Mouse (Mus musculus): ENCODE measurements around the gene Sept7. TPM values are rescaled to one million over a fixed set of nuclear protein-coding genes. Genes with fewer than 3 reads are reported as not detected.

Sept7 gene
- 272 and 304 TPM in 2 replicates for polyA plus RNA-seq (2016; fragmentation: Nextera tagmentation; extraction: Ambion mirVana)

DNA sequence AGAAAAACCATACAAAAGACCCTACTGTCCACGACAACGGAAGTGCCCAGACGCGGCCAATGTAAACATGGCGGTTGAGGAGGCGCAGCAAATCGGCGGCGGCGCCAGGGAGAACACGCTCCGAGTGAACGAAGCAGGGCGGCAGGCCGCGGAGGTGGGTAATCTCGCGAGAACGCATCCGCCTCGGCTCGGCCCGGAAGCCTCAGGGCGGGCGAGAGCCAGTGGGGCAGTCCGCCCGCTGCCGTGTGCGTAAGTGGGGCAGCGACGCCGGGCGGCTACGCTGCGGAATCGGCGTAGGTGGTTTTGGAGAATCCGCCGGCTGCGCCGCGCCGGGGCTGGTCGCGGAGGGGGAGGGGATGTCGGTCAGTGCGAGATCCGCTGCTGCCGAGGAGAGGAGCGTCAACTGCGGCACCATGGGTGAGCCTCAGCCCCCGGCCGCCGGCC, at the start of gene Sept7:
TSS of gene Sept7 (plus strand) at position 157 of the 444 bp plus-strand sequence.
- 0% methylated on average over 54 of the region's 54 CpGs for WGBS
- Histone ChIP-seq H3K27ac (peak within 1 kb of the TSS; percentile 100), H3K27me3 (no peaks in the 10 kb centered on the region), H3K4me2 (peak within 1 kb of the TSS; percentile 78), H3K9ac (replicated peaks) (peak within 1 kb of the TSS; percentile 97), H3K9me3 (no peaks in the 10 kb centered on the region), H3K36me3 (no peaks in the 10 kb centered on the region), H3K4me1 (replicated peaks) (peaks cover 19% of the 10 kb centered on the region), H3K4me3 (replicated peaks) (peak within 1 kb of the TSS; percentile 97)
- ATAC-seq (ENCODE audit: insufficient number of reproducible peaks, insufficient read depth, low FRiP score, low TSS enrichment, low read depth): peak; percentile 98

DNA sequence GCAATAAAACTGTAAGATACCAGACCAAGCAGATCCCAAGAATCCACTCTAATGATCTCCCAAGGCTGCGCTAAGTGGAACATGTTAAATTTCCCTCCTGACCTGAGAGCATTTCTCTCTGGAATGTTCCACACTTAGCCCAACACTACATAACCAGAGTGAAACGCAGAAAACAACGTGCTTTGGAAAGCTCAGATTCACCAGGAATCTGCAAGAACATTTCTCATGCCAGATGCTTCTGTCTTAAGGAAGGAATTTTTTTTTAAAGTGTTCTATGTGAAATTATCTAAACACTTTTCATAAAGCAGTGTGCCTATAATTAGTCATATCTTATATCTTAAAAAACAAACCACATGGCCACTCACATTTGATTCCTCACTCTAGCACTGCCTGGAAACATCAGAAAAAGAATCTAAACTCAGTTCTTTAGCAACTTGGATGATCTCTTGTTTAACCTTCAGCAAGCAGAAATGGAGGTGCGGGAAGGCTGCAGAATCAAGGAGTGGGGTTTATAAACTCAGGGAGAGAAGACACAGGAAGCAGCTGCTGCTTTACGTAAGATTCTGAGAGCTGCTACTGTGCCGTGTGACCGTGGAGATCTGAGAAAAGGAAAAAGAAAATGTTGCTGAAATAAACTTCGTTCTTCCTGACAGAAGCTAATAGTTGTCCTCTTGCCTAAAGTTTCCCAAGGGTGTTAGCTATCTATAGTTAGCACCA, 44.0 kb upstream of the Sept7 start:
- 0 out of 2 replicates have a peak, but pooled peaks cover 9% of the 10 kb centered on the region for H3K4me1 ChIP-seq (replicated peaks)
- no peak for ATAC-seq (ENCODE audit: insufficient number of reproducible peaks, insufficient read depth, low FRiP score, low TSS enrichment, low read depth)
- H3K27ac ChIP-seq: no peak overlapping the region
- H3K4me2 ChIP-seq: no peak overlapping the region
- H3K9ac ChIP-seq (replicated peaks): no peak overlapping the region
- H3K27me3 ChIP-seq: no peaks in the 10 kb centered on the region
- H3K36me3 ChIP-seq: no peaks in the 10 kb centered on the region
- H3K4me3 ChIP-seq (replicated peaks): no peak overlapping the region
- no peaks in the 10 kb centered on the region for H3K9me3 ChIP-seq
- WGBS: 84% methylated on average over 8 of the region's 8 CpGs

GRCm38 (mm10) chr9:25212309-25213163, 39.7 kb upstream of the Sept7 start:
- H3K27ac ChIP-seq: peak overlapping the region; percentile 59; the same call in 1 of the 2 replicates
- H3K9ac ChIP-seq (replicated peaks): no peak overlapping the region
- H3K27me3 ChIP-seq: no peaks in the 10 kb centered on the region
- 75% methylated on average over 9 of the region's 9 CpGs for WGBS
- no peak overlapping the region for H3K4me3 ChIP-seq (replicated peaks)
- H3K36me3 ChIP-seq: no peaks in the 10 kb centered on the region
- 0 out of 2 replicates have a peak, but pooled peaks cover 9% of the 10 kb centered on the region for H3K4me1 ChIP-seq (replicated peaks)
- ATAC-seq (ENCODE audit: insufficient number of reproducible peaks, insufficient read depth, low FRiP score, low TSS enrichment, low read depth): no peak
- no peaks in the 10 kb centered on the region for H3K9me3 ChIP-seq
- H3K4me2 ChIP-seq: no peak overlapping the region

GRCm38 (mm10) chr9:25213164-25213557, 39.1 kb upstream of the Sept7 start:
- no peaks in the 10 kb centered on the region for H3K36me3 ChIP-seq
- H3K4me3 ChIP-seq (replicated peaks): no peak overlapping the region
- H3K9ac ChIP-seq (replicated peaks): no peak overlapping the region
- H3K4me1 ChIP-seq (replicated peaks): 0 out of 2 replicates have a peak, but pooled peaks cover 9% of the 10 kb centered on the region
- H3K27me3 ChIP-seq: no peaks in the 10 kb centered on the region
- no peak overlapping the region for H3K4me2 ChIP-seq
- peak overlapping the region; percentile 59; the same call in 1 of the 2 replicates for H3K27ac ChIP-seq
- H3K9me3 ChIP-seq: no peaks in the 10 kb centered on the region
- ATAC-seq (ENCODE audit: insufficient number of reproducible peaks, insufficient read depth, low FRiP score, low TSS enrichment, low read depth): no peak

- no peaks in the 10 kb centered on the region for H3K9me3 ChIP-seq
- 69% methylated on average over 3 of the region's 3 CpGs for WGBS
- ATAC-seq (ENCODE audit: insufficient number of reproducible peaks, insufficient read depth, low FRiP score, low TSS enrichment, low read depth): no peak
Observed at GRCm38 (mm10) chr9:25215411-25215810, 36.8 kb upstream of the Sept7 start.

GRCm38 (mm10) chr9:25216210-25216609, 36.0 kb upstream of the Sept7 start:
- Histone ChIP-seq H3K9ac (replicated peaks) (no peak overlapping the region), H3K4me2 (no peak overlapping the region), H3K27ac (no peak overlapping the region), H3K4me1 (replicated peaks) (0 out of 2 replicates have a peak, but pooled peaks cover 9% of the 10 kb centered on the region), H3K9me3 (no peaks in the 10 kb centered on the region), H3K27me3 (no peaks in the 10 kb centered on the region), H3K36me3 (no peaks in the 10 kb centered on the region), H3K4me3 (replicated peaks) (no peak overlapping the region)
- ATAC-seq (ENCODE audit: insufficient number of reproducible peaks, insufficient read depth, low FRiP score, low TSS enrichment, low read depth): no peak
- WGBS: 16% methylated on average over 2 of the region's 2 CpGs

More at GRCm38 (mm10) chr9:25215411-25215810, 36.8 kb upstream of the Sept7 start:
- Histone ChIP-seq H3K27me3 (no peaks in the 10 kb centered on the region), H3K9ac (replicated peaks) (no peak overlapping the region), H3K27ac (no peak overlapping the region), H3K4me3 (replicated peaks) (no peak overlapping the region), H3K36me3 (no peaks in the 10 kb centered on the region), H3K4me1 (replicated peaks) (0 out of 2 replicates have a peak, but pooled peaks cover 9% of the 10 kb centered on the region), H3K4me2 (no peak overlapping the region)

DNA sequence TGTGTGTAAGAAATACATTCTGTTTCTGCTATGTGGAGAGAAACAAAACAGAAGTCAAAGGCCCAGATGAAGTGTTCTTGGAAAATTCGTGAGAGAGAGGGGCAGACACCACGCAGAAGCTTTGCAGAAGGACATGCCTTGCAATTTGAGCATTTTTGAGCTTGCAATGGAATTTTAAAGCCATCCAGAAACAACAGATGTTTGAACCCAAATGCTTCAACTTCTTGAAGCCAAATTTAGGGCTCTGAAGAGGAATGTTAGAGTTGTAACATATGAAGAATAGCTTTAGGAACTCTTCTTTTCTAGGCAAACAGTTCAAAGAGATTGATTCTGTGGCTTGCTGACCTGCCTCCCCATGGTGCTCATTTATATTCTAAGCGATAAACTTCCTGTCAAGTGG, 33.3 kb upstream of the Sept7 start:
- ATAC-seq (ENCODE audit: insufficient number of reproducible peaks, insufficient read depth, low FRiP score, low TSS enrichment, low read depth): no peak
- Histone ChIP-seq H3K4me2 (no peak overlapping the region), H3K36me3 (no peaks in the 10 kb centered on the region), H3K4me3 (replicated peaks) (no peak overlapping the region), H3K9ac (replicated peaks) (no peak overlapping the region), H3K9me3 (no peaks in the 10 kb centered on the region), H3K27me3 (no peaks in the 10 kb centered on the region), H3K4me1 (replicated peaks) (no peaks in the 10 kb centered on the region), H3K27ac (no peak overlapping the region)
- WGBS: 58% methylated on average over 3 of the region's 3 CpGs

GRCm38 (mm10) chr9:25219882-25220281, 32.4 kb upstream of the Sept7 start:
- Histone ChIP-seq H3K27ac (no peak overlapping the region), H3K4me1 (replicated peaks) (no peaks in the 10 kb centered on the region), H3K9me3 (no peaks in the 10 kb centered on the region), H3K27me3 (no peaks in the 10 kb centered on the region), H3K9ac (replicated peaks) (no peak overlapping the region), H3K4me2 (no peak overlapping the region), H3K4me3 (replicated peaks) (no peak overlapping the region), H3K36me3 (no peaks in the 10 kb centered on the region)
- no peak for ATAC-seq (ENCODE audit: insufficient number of reproducible peaks, insufficient read depth, low FRiP score, low TSS enrichment, low read depth)
- WGBS: 63% methylated on average over 5 of the region's 5 CpGs

GRCm38 (mm10) chr9:25224959-25225358, 27.3 kb upstream of the Sept7 start:
- Histone ChIP-seq H3K36me3 (no peaks in the 10 kb centered on the region), H3K27ac (no peak overlapping the region), H3K9ac (replicated peaks) (no peak overlapping the region), H3K4me2 (no peak overlapping the region), H3K4me1 (replicated peaks) (no peaks in the 10 kb centered on the region), H3K4me3 (replicated peaks) (no peak overlapping the region), H3K27me3 (no peaks in the 10 kb centered on the region), H3K9me3 (no peaks in the 10 kb centered on the region)
- ATAC-seq (ENCODE audit: insufficient number of reproducible peaks, insufficient read depth, low FRiP score, low TSS enrichment, low read depth): no peak
- 87% methylated on average over 4 of the region's 4 CpGs for WGBS

- 92% methylated on average over 6 of the region's 6 CpGs for WGBS
- no peak overlapping the region for H3K27ac ChIP-seq
- H3K4me2 ChIP-seq: no peak overlapping the region
- ATAC-seq (ENCODE audit: insufficient number of reproducible peaks, insufficient read depth, low FRiP score, low TSS enrichment, low read depth): no peak
- H3K9me3 ChIP-seq: no peaks in the 10 kb centered on the region
- H3K27me3 ChIP-seq: no peaks in the 10 kb centered on the region
- no peaks in the 10 kb centered on the region for H3K4me1 ChIP-seq (replicated peaks)
- no peak overlapping the region for H3K4me3 ChIP-seq (replicated peaks)
- no peak overlapping the region for H3K9ac ChIP-seq (replicated peaks)
- H3K36me3 ChIP-seq: no peaks in the 10 kb centered on the region
Observed at GRCm38 (mm10) chr9:25229740-25230139, 22.5 kb upstream of the Sept7 start.
